Mouse (Mus musculus) kidney, adult 2 months (tissue): ENCODE data around the gene Trak1.

Source experiments
- CTCF ChIP-seq: fragments of 200-500 bp; conservative IDR thresholded peaks from 2 replicates; pipeline ENCODE4 v1.5.1; 2011; ENCODE audit warnings: low read depth, mild to moderate bottlenecking, control low read depth, low read length, moderate library complexity, mixed read lengths; ENCODE audit not compliant: insufficient read depth, insufficient read length
- POLR2A ChIP-seq: fragments of 200-500 bp; IDR thresholded peaks from one replicate; pipeline ENCODE4 v1.6.1; 2011; ENCODE audit warnings: low read depth, low read length, control low read depth

DNA sequence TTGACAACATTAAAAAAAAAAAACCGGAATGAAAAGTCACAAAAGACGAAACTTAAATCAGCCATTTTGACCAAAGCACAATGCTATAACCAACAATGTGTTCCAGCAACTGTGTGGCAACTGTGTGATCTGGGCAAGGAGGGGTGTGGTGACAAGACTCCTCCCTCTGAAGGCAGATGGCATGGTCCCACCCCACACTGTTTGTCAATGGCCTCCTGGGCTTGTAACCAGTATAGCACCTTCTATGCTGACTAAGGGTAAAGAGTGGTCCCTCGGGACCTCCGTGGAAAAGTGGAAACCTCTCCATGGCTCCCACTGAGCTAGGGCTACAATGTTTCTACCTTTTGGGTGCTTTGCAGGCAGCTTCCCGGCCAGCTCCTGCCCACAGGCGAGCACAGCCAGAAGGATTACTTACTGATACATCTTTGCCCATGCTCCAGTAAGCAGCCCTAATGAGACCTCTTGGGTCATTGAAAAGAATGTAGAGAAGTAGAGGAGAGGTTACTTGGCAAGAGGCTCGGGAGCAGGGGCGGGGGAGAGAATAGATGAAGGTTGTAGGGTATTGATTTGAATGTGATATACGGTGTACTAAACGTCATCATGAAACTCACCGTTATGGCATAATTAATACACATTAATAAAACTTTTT, 194.4 kb downstream of the Trak1 start:
- TF ChIP-seq POLR2A (no peak), CTCF (no peak)
